Mouse (Mus musculus) right cerebral cortex, postnatal 14 days (tissue): ENCODE measurements around the gene Olfr854.

Experiments used
- DNase-seq: peaks from one replicate; pipeline ENCODE4 v3.0.0; 2022

Gene Olfr854

DNA sequence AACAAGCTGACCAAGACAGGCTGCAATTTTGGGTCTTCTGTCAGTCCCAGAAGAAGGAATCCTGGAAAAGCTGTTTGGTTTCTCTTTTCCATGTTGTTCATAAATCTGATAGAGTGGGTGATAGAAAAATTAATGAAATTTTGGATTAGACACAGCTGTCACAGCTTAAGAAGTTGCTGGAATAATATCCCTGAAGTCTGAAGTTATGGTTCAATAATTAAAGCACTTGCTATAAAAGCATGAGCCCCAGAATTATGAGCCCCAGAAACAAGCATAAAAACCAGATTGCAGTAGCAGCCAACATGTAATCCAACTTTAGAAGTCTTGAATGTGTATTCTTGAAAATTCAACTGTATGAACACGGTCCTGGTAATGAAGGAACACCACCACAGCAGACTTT is at the start of gene Olfr854:
Olfr854 (minus strand) TSS at position 101 of the 400 bp plus-strand sequence.
- DNase-seq: no peak

DNA sequence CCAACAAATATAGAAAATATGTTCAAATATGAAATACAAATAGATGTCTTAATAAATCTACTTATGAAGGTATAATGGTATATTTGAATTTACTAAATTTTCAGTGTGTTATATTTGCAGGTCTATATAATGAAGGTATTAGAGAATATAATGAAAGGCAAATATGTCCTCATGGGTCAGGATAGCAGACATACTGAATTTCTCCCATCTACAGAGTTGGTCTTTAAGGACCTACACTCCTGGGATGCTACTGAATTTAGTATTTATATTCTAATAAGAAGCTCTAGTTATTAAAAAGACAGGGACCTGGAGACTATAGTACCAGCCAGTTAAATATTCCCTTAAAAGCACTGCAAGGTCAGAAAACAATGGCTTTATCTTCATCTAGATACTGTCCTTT is 15.1 kb upstream of the Olfr854 start, which contains the start of gene Olfr855:
Olfr855 (plus strand) TSS at position 301 of the 400 bp plus-strand sequence.
- no peak for DNase-seq

- DNase-seq: no peak
Observed at GRCm38 (mm10) chr9:19540976-19541375, 26.2 kb downstream of the Olfr854 start, which contains the start of gene Olfr853. Olfr853 (minus strand) TSS chr9:19541076.
